Comparison of ENCODE assay signal across 22 mouse cellular contexts in the genomic region with DNA sequence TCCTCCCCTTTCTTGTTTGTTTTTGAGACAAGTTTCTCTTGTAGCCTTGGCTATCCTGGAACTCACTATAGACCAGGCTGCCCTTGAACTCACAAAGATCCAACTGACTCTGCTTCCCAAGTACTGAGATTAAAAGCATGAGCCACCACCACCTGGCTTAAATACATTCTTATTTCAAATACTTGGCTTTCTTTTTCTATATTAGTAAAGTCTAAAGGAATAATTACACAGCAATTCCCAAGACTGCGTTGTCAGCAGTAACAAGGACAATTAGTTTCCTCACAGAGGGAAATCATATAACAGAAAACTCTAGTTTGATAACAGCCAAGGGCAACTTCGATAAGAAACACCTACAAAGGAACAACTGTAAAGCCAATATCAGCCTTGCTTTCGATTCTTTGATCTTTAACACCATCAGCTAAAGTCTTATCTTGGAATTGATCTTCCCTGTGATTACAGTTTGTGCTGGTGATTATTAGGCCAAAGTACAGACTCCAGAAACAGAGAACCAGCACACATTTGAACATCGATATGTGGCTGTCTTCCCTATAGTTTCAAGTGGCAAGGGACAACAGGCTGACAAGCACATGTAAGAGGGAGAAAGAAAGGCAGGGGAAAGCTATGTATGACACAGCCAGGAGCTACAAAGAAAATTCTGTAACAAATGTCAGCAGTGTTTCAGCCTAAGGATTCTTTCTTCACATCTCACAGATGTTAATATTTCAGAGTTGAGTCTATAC.
"Had no signal": no experiment of that assay in that cellular context is flagged by ENCODE, and none has a peak within 500 bp of the region (broad histone marks: within the 10 kb centered on the region; RNA-seq: fewer than 3 reads in every experiment).

No protein-coding gene starts in this region.

- H3K9me3 ChIP-seq: heart, embryonic 13.5 days; heart, embryonic 15.5 days; hindbrain, embryonic 13.5 days; hindbrain, embryonic 15.5 days; limb, embryonic 10.5 days; limb, embryonic 12.5 days; liver, embryonic 13.5 days had no signal

- H3K27ac ChIP-seq: heart, adult 2 months; heart, embryonic 13.5 days; heart, embryonic 15.5 days; hindbrain, embryonic 13.5 days; hindbrain, embryonic 15.5 days; hindbrain, postnatal 0 days; layer of hippocampus, adult 2 months; left cerebral cortex, adult 2 months; limb, embryonic 10.5 days; limb, embryonic 12.5 days; liver, embryonic 13.5 days had no signal

- H3K27me3 ChIP-seq: heart, embryonic 13.5 days; heart, embryonic 15.5 days; hindbrain, embryonic 13.5 days; hindbrain, embryonic 15.5 days; limb, embryonic 12.5 days; liver, embryonic 13.5 days had no signal

- H3K36me3 ChIP-seq: heart, embryonic 13.5 days; heart, embryonic 15.5 days; hindbrain, embryonic 13.5 days; hindbrain, embryonic 15.5 days; limb, embryonic 10.5 days; limb, embryonic 12.5 days; liver, embryonic 13.5 days had no signal

- DNase-seq: gastrocnemius, postnatal 14 days; gastrocnemius, postnatal 36 days; heart, adult 2 months; heart, postnatal 14 days; heart, postnatal 36 days; kidney, adult 18-20 months; kidney, adult 8-10 months; kidney, postnatal 10 days; kidney, postnatal 25 days; kidney, postnatal 4 days; liver; liver, embryonic 13.5 days had no signal

- H3K4me3 ChIP-seq: heart, adult 2 months; heart, embryonic 13.5 days; heart, embryonic 15.5 days; hindbrain, embryonic 13.5 days; hindbrain, embryonic 15.5 days; layer of hippocampus, adult 2 months; left cerebral cortex, adult 2 months; limb, embryonic 10.5 days; limb, embryonic 12.5 days; liver, embryonic 13.5 days had no signal

- H3K4me2 ChIP-seq: heart, embryonic 11.5 days; heart, embryonic 13.5 days; heart, embryonic 15.5 days; hindbrain, embryonic 13.5 days; hindbrain, embryonic 15.5 days; limb, embryonic 12.5 days; liver, embryonic 13.5 days had no signal

- ATAC-seq: hindbrain, postnatal 0 days had no signal

- H3K4me1 ChIP-seq: heart, embryonic 13.5 days; heart, embryonic 15.5 days; hindbrain, embryonic 13.5 days; hindbrain, embryonic 15.5 days; limb, embryonic 10.5 days; limb, embryonic 12.5 days; liver, embryonic 13.5 days had no signal

- H3K9ac ChIP-seq: heart, embryonic 13.5 days; heart, embryonic 15.5 days; hindbrain, embryonic 13.5 days; hindbrain, embryonic 15.5 days; limb, embryonic 12.5 days; liver, embryonic 13.5 days had no signal
